Mouse (Mus musculus) embryonic facial prominence, embryonic 14.5 days (tissue): ENCODE results near the gene Gad1. TPM values are rescaled to one million over a fixed set of nuclear protein-coding genes. Genes with fewer than 3 reads are reported as not detected.

Source experiments
- ATAC-seq: fragments of 200-750 bp; cut with Nextera tagmentation; 2 replicates; pipeline ENCODE4 v1.8.0; 2017; ENCODE audit warnings: low read depth, moderate number of reproducible peaks, moderate TSS enrichment
- DNase-seq: peaks from one replicate; pipeline ENCODE4 v3.0.0-alpha.2; 2015; ENCODE audit warnings: low spot score
- H3K27ac ChIP-seq: fragments of 300-500 bp; sonication (generic); replicated peaks from 2 replicates; pipeline ENCODE4 v1.5.1; 2014; ENCODE audit warnings: low read depth, mild to moderate bottlenecking, low read length, moderate library complexity
- H3K27me3 ChIP-seq: fragments of 300-500 bp; sonication (generic); replicated peaks from 2 replicates; pipeline ENCODE4 v1.6.1; 2014; ENCODE audit warnings: low read length; ENCODE audit not compliant: control insufficient read depth, insufficient read depth
- H3K36me3 ChIP-seq: fragments of 300-500 bp; sonication (generic); 2 replicates; pipeline ENCODE4 v1.6.1; 2014; ENCODE audit warnings: low read length, mixed read lengths; ENCODE audit not compliant: control insufficient read depth, insufficient read depth
- H3K4me1 ChIP-seq: fragments of 300-500 bp; sonication (generic); 2 replicates; pipeline ENCODE4 v1.6.1; 2014; ENCODE audit warnings: antibody characterized with exemption, low read length; ENCODE audit not compliant: control insufficient read depth, insufficient read depth
- H3K4me2 ChIP-seq: fragments of 300-500 bp; sonication (generic); 2 replicates; pipeline ENCODE4 v1.6.1; 2014; ENCODE audit warnings: low read depth, mild to moderate bottlenecking, low read length, moderate library complexity, mixed read lengths
- H3K4me3 ChIP-seq: fragments of 300-500 bp; sonication (generic); 2 replicates; pipeline ENCODE4 v1.5.1; 2014; ENCODE audit warnings: low read depth, mild to moderate bottlenecking, low read length
- H3K9ac ChIP-seq: fragments of 300-500 bp; sonication (generic); 2 replicates; pipeline ENCODE4 v1.6.1; 2014; ENCODE audit warnings: low read depth, mild to moderate bottlenecking, low read length, moderate library complexity, mixed read lengths
- H3K9me3 ChIP-seq: fragments of 300-500 bp; sonication (generic); 2 replicates; pipeline ENCODE4 v1.6.1; 2016; ENCODE audit warnings: low read length; ENCODE audit not compliant: control insufficient read depth
- WGBS: fragments of 180-500 bp; shearing (Covaris S2); extraction: QIAGEN DNeasy Blood & Tissue Kit; methylation state at CpG from one replicate; pipeline ENCODE4 v1.1.7; 2014; 5-methylcytosine and 5-hydroxymethylcytosine counted together
- polyA plus RNA-seq: library from polyadenylated mRNA; unstranded; fragments of >200 nt; fragmentation: Nextera tagmentation; extraction: Ambion mirVana; gene quantifications from 2 replicates; pipeline ENCODE4 v1.2.1, GENCODE M21; 2014

The Gad1 gene
- polyA plus RNA-seq, 1 experiment from 2014 or later = 0.08 TPM

GRCm38 (mm10) chr2:70567682-70568077, 14.8 kb downstream of the Gad1 start:
- no peak for DNase-seq
- WGBS = 2% methylated on average over 12 of the region's 12 CpGs
- H3K9me3 ChIP-seq = no peaks in the 10 kb centered on the region
- H3K4me2 ChIP-seq = peak overlapping the region; percentile 58
- peaks cover 11% of the 10 kb centered on the region for H3K4me1 ChIP-seq
- no peak for ATAC-seq
- peak overlapping the region; percentile 35 for H3K4me3 ChIP-seq
- H3K36me3 ChIP-seq = no peaks in the 10 kb centered on the region
- H3K27me3 ChIP-seq = peaks cover 100% of the 10 kb centered on the region
- H3K27ac ChIP-seq = no peak overlapping the region
- H3K9ac ChIP-seq = no peak overlapping the region

- Histone ChIP-seq H3K36me3 (no peaks in the 10 kb centered on the region), H3K9me3 (no peaks in the 10 kb centered on the region), H3K4me1 (peaks cover 9% of the 10 kb centered on the region), H3K27me3 (peaks cover 97% of the 10 kb centered on the region), H3K4me2 (peak overlapping the region; percentile 58), H3K4me3 (peak overlapping the region; percentile 35), H3K9ac (no peak overlapping the region), H3K27ac (no peak overlapping the region)
- 2% methylated on average over 34 of the region's 34 CpGs for WGBS
- ATAC-seq = peak; percentile 13; the same call in 1 of the 2 replicates
- DNase-seq = no peak
Measured at GRCm38 (mm10) chr2:70568198-70568941, 15.5 kb downstream of the Gad1 start.

- H3K9ac ChIP-seq = no peak overlapping the region
- 61% methylated on average over 4 of the region's 4 CpGs for WGBS
- H3K4me3 ChIP-seq = no peak overlapping the region
- no peak overlapping the region for H3K4me2 ChIP-seq
- no peak for ATAC-seq
- H3K36me3 ChIP-seq = no peaks in the 10 kb centered on the region
- H3K27me3 ChIP-seq = peaks cover 64% of the 10 kb centered on the region
- no peak for DNase-seq
- no peak overlapping the region for H3K27ac ChIP-seq
- H3K9me3 ChIP-seq = no peaks in the 10 kb centered on the region
- H3K4me1 ChIP-seq = peaks cover 6% of the 10 kb centered on the region
Measured at GRCm38 (mm10) chr2:70571698-70572097, 18.8 kb downstream of the Gad1 start.

DNA sequence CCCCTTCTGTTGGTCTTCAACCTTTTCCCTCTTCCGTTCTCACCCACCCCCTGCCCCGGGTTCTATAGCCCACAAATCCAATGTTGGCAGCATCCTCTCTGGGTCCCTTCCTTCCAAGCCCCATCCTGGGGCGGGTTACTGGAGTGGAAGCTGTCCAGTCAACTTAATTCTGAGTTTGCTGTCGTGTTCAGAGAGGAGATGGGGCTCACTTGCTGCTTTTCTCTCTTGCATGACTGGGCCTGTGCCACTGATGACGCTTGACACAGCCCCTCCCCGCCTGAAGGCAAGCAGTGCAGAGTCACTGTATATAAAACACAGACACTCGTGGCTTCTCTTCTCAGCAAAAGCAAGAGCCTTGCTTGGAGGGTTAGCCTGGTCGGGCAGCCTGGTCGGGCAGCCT, 19.4 kb downstream of the Gad1 start:
- Histone ChIP-seq H3K36me3 (no peaks in the 10 kb centered on the region), H3K9me3 (no peaks in the 10 kb centered on the region), H3K27ac (no peak overlapping the region), H3K4me3 (no peak overlapping the region), H3K9ac (no peak overlapping the region), H3K4me1 (peaks cover 1% of the 10 kb centered on the region), H3K4me2 (no peak overlapping the region), H3K27me3 (peaks cover 58% of the 10 kb centered on the region)
- 43% methylated on average over 9 of the region's 9 CpGs for WGBS
- DNase-seq = no peak
- peak; percentile 30; the same call in 1 of the 2 replicates for ATAC-seq

DNA sequence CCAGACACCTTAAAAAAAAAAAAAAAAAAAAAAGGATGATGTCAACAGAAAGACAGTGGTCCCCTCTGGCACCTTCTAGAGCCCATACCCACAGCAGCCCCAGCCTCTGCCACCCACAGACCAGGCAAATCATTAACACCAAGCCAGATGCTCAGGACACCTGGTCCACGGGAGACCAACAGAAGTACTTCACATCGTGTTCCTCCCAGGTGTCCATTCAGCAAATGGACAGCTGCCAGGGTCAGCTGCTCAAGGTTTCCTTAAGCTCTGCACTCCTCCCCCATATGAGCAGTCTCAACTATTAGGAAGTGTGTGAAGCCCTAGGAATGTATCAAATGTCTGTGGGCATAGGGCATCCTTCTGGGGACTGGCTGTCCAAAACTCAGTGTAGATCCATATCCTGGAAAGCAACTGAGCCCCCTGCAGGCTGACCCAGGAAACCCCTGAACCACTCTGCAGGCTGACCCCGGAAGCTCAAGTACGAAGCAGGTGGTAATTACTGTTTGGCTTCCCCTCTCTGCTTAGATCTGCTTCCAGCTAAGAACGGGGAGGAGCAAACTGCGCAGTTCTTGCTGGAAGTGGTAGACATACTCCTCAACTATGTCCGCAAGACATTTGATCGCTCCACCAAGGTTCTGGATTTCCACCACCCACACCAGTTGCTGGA, 20.8 kb downstream of the Gad1 start:
- H3K27me3 ChIP-seq = peaks cover 44% of the 10 kb centered on the region
- H3K9ac ChIP-seq = no peak overlapping the region
- H3K27ac ChIP-seq = no peak overlapping the region
- ATAC-seq = no peak
- no peaks in the 10 kb centered on the region for H3K9me3 ChIP-seq
- 72% methylated on average over 8 of the region's 8 CpGs for WGBS
- H3K36me3 ChIP-seq = no peaks in the 10 kb centered on the region
- H3K4me3 ChIP-seq = no peak overlapping the region
- H3K4me1 ChIP-seq = no peaks in the 10 kb centered on the region
- H3K4me2 ChIP-seq = no peak overlapping the region
- DNase-seq = no peak

DNA sequence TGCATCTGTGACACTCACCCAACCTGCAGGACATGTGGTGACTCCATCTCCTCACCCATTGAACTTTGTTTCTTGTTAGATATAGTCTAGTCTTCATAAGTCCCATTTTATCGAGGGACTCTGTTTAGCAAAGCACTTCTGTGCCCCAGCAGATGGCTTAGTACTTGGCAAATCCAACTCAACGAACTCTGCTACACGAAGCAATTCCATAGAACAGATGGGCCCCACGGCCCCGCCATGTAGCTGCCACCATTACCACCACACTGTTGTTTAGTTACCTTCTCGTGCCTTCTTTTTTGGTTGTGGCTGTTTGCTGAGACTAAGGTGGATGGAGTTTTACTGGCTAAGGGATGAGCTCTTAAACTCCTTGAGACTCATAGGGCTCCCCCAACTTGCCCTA, 35.3 kb downstream of the Gad1 start:
- Histone ChIP-seq H3K4me3 (no peak overlapping the region), H3K36me3 (no peaks in the 10 kb centered on the region), H3K27ac (no peak overlapping the region), H3K4me2 (no peak overlapping the region), H3K27me3 (no peaks in the 10 kb centered on the region), H3K9me3 (no peaks in the 10 kb centered on the region), H3K4me1 (no peaks in the 10 kb centered on the region), H3K9ac (no peak overlapping the region)
- ATAC-seq (no peak), DNase-seq (no peak)
- 97% methylated on average over 6 of the region's 6 CpGs for WGBS

- 75% methylated on average over 6 of the region's 6 CpGs for WGBS
- ATAC-seq = no peak; the same call in 1 of the 2 replicates
- DNase-seq = no peak
Measured at GRCm38 (mm10) chr2:70592432-70592831, 39.6 kb downstream of the Gad1 start.

DNA sequence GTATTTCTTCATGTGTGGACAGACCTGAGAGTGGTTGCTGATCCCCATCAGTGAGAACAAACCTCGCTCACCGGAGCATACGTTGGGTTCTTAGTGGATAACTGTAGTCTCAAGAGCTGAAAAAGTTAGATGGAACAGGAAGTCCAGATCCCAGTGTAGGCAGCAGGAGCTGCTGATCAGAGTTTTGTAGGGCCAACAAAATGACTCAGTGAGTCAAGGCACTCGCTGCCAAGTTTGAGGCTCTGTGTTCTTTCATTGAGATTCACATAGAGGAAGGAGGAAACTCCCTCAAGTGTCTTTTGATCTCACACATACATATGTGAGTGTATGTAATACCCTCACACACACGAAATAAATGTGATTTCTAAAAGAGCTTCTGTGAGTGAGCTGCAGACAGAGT, 40.8 kb downstream of the Gad1 start:
- Histone ChIP-seq H3K4me3 (no peak overlapping the region), H3K36me3 (no peaks in the 10 kb centered on the region), H3K4me2 (no peak overlapping the region), H3K27me3 (no peaks in the 10 kb centered on the region), H3K4me1 (no peaks in the 10 kb centered on the region), H3K9me3 (no peaks in the 10 kb centered on the region), H3K9ac (no peak overlapping the region), H3K27ac (no peak overlapping the region)
- 89% methylated on average over 5 of the region's 5 CpGs for WGBS
- DNase-seq (no peak), ATAC-seq (no peak)

More at GRCm38 (mm10) chr2:70592432-70592831, 39.6 kb downstream of the Gad1 start:
- H3K9me3 ChIP-seq = no peaks in the 10 kb centered on the region
- H3K4me1 ChIP-seq = no peaks in the 10 kb centered on the region
- H3K27ac ChIP-seq = no peak overlapping the region
- no peak overlapping the region for H3K4me2 ChIP-seq
- no peaks in the 10 kb centered on the region for H3K36me3 ChIP-seq
- H3K9ac ChIP-seq = no peak overlapping the region
- H3K4me3 ChIP-seq = no peak overlapping the region
- H3K27me3 ChIP-seq = no peaks in the 10 kb centered on the region
